Mouse (Mus musculus) G1E (cell line): ENCODE results near the gene Selenbp1.
"Not testable (repeated sequence)": the region's sequence is repeated elsewhere in the genome, so short reads cannot be mapped to it uniquely, and the experiment has no call there.

Experiments used
- CTCF ChIP-seq: IDR thresholded peaks from 2 replicates; pipeline ENCODE4 v1.5.1; 2012; ENCODE audit warnings: low read depth, low read length, inconsistent platforms, mixed read lengths
- GATA1 ChIP-seq: IDR thresholded peaks from 2 replicates; pipeline ENCODE4 v1.6.1; 2012; ENCODE audit warnings: borderline replicate concordance, low read length, inconsistent platforms, mixed read lengths
- GATA2 ChIP-seq: IDR thresholded peaks from 2 replicates; pipeline ENCODE4 v1.6.1; 2012; ENCODE audit warnings: low read depth, low read length, inconsistent platforms, borderline replicate concordance
- TAL1 ChIP-seq: conservative IDR thresholded peaks from 2 replicates; pipeline ENCODE4 v1.6.1; 2012; ENCODE audit warnings: low read depth, low read length, inconsistent platforms, mixed read lengths

GRCm38 (mm10) chr3:94931427-94932082, 1.3 kb upstream of the Selenbp1 start:
- TF ChIP-seq TAL1, CTCF, GATA1, GATA2: not testable (repeated sequence)
